Mouse (Mus musculus) adipose tissue, adult 10 weeks (tissue): ENCODE data around the gene Ltc4s. TPM values are rescaled to one million over a fixed set of nuclear protein-coding genes. Genes with fewer than 3 reads are reported as not detected.

Experiments
- polyA plus RNA-seq: library from polyadenylated mRNA; stranded (reverse); fragments of 350-450 nt; fragmentation: Illumina TruSeq; extraction: RNeasy Lipid Tissue Mini Kit (QIAGEN cat#74804); gene quantifications from one replicate; pipeline ENCODE4 v1.2.3, GENCODE M21; 2014; ENCODE audit warnings: low read depth, low replicate concordance

The Ltc4s gene
- polyA plus RNA-seq, result 43.6 TPM

DNA sequence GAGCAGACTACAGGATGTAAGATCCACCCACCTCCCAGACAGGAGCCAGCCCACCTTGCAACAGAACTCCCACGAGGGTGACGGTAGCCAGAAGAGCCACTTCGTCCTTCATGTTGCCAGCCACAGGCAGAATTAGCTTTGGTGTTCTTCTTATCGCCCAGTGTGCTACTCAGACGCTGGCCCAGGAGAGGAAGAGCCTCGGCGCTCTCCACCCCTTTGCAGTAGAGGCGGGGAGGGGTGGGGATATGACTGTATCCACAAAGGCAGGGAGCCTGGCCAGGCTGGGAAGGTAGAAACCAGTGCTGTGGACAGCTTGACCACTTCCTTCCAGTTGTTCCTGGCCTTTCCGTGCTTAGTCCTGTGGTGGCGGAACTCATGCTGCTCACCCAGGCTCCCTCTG, at the start of gene Ltc4s:
TSS of gene Ltc4s (minus strand) at position 293 of the 400 bp plus-strand sequence.

DNA sequence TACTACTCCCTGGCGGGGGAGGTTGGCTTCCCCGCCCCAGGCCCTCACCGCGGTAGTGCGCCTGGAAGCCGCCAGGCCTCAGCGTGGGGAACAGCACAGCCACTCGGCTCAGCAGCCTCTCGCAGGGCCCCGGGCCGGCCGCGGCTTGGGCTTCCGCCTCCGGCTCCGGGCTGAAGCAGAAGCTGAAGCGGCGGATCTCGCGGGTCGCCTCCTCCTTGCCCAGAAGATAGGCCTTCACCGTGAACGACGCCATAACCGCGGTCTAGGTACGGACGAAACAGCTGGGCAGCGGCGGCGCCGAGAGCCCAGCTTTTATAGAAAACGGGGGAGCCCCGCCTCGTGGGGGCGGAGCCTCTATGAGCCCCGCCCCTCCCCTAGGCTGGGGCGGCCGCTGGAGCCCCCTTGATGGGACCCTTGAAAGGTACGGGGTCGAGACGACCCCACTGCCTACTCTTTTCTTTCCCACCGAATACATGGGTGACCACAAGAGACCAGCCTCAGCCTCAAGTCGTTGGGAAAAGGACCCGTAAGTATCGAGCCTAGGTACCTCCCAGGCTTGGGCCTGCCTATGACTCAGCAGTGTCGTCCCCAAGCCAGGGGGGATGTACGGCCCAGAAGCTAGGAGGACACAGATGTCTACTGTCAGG, 27.8 kb downstream of the Ltc4s start, which contains the start of the genes Sqstm1 and Mgat4b:
TSS of gene Sqstm1 (minus strand) at position 323 of the 647 bp plus-strand sequence.
TSS of gene Mgat4b (plus strand) at position 386 of the 647 bp plus-strand sequence.

Other genes with a start within 250 kb of the Ltc4s start
- gene Rnf130, start 213.3 kb downstream of the Ltc4s start, polyA plus RNA-seq, result 91.5 TPM
- 59.2 TPM for gene Tbc1d9b, start 107.2 kb downstream of the Ltc4s start, polyA plus RNA-seq
- gene Mrnip, start 64.2 kb downstream of the Ltc4s start, polyA plus RNA-seq, result 9.0 TPM
- gene Sqstm1, start 27.8 kb downstream of the Ltc4s start, polyA plus RNA-seq, result 288 TPM
- gene Mgat4b, start 27.7 kb downstream of the Ltc4s start, polyA plus RNA-seq, result 57.2 TPM
- gene Maml1, start 53.7 kb upstream of the Ltc4s start, polyA plus RNA-seq, result 12.7 TPM
- 304 TPM for gene Canx, start 87.1 kb upstream of the Ltc4s start, polyA plus RNA-seq
- gene Cby3, start 115.8 kb upstream of the Ltc4s start, polyA plus RNA-seq, result 3.1 TPM
- 316 TPM for gene Hnrnph1, start 138.4 kb upstream of the Ltc4s start, polyA plus RNA-seq
- 34.7 TPM for gene Rufy1, start 192.5 kb upstream of the Ltc4s start, polyA plus RNA-seq